Mouse (Mus musculus): Measurements from ENCODE around the gene Extl1.
A peak's percentile ranks its signal among the peaks of the same experiment; 100 is the strongest.

Gene Extl1

DNA sequence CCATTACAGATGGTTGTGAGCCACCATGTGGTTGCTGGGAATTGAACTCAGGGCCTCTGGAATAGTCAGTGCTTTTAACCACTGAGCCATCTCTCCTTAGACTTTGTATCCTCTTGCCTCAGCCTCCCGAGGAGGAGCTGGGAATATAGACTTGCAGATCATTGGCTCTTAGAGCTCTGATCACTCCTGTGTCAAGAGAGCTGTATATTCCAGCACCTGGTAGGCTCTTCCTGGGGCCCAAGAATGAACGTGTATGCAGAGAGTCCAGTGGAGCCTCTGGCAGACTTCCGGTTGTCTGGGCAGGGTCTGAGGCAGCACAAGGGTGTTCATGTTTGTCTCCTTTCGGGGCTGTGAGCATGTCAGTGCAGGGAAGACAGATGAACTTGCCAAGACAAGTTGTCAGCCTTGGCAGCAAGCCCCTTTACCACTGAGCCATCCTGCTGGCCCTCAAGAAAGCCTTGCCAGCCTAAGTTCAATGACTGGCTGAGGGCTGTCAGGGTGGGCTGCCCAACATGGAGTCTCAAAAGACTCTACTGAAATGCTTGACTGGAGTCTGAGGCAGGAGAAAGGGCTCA, 69.5 kb downstream of the Extl1 start:
- no peak for DNase-seq (ENCODE audit: low read depth, low spot score)

DNA sequence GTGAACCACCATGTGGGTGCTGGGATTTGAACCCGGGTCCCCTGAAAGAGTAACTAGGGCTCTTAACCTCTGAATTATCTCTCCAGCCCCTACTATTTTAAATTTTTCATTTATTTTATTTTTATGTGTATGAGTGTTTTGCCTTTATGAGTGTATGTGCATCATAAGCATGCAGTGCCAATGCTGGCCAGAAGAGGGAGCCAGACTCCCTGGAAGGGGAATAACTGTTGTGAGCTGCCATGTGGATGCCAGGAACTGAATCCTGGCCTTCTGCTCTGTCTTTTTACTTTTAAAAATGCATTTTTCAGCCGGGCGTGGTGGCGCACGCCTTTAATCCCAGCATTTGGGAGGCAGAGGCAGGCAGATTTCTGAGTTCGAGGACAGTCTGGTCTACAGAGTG, 70.7 kb downstream of the Extl1 start:
- DNase-seq (ENCODE audit: low read depth, low spot score): no peak

DNA sequence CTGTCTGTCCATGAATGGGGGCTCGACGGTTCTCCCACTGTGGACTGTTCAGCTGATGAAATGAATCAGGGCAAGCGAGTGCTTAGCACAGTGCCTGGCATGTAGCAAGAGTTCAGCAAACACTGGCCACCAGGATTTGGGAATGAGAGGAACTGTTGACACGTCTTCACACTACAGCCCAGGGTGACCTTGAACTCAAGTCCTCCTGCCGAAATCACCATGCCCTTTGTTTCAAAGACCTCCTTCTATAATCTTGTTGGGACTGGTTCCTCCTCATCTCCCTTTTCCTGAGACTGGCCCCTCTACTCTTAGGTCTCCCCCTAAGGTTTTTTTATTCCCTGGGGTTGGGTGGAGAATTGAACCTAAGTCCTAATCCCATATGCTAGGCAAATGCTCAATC, 71.3 kb downstream of the Extl1 start:
- no peak for DNase-seq (ENCODE audit: low read depth, low spot score)

DNA sequence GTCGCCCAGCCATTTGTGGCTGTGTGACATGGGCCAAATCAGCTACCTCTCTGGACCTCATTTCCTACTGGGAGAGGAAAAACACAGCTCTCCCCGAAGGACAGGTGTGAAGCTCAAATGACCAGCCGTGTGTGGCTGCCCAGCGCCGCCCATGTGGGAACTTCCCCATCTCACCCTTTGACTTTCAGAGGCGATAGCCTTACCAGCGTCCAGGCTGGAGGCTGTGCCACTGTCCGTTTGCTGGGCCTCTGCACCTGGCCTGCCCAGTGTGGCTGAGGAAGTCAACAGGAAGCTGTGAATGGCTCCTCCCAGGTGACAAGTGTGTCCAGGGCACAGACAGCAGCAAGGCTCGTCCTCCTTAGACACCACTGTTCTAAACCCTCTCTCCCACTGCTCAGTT, 71.9 kb downstream of the Extl1 start:
- no peak for DNase-seq (ENCODE audit: low read depth, low spot score)

DNA sequence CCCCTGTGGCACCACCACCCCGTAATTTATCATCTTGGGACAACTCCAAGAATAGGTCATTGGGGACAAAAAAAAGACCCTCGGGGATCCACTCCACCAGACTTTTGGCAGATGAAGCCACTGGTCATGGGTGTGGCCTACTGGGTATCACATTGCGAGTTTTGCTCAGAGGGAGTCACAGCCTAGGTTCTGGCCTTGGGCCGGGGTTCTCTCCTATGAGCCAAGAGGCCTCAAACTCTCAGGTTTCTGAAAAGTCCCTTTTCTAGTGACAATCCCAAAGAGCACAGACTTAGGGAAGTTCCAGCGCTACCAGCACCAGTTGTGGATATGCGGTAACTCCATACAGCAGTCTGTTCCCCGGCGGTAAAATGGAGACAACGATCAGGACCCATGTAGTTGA, 73.0 kb downstream of the Extl1 start:
- DNase-seq (ENCODE audit: low read depth, low spot score): no peak

DNA sequence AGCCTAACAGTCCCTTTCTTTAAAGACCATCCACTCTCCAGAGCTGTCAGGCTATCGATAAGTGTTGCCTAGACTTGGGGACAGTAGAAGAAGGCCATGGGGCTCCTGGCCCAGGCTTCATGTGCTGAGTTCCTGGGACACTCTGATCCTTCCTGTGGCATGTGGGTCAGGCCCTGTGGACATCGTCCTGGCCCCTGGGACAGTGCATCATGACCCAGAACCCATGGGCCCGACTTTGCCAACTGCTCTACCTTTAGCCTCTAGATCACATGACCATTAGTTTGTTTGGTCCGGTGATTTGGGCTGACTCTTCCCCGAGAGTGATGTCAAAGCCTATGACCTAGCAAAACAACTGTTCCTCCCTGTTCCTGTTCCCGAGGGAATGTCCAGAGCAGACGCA, 73.5 kb downstream of the Extl1 start:
- no peak for DNase-seq (ENCODE audit: low read depth, low spot score)

DNA sequence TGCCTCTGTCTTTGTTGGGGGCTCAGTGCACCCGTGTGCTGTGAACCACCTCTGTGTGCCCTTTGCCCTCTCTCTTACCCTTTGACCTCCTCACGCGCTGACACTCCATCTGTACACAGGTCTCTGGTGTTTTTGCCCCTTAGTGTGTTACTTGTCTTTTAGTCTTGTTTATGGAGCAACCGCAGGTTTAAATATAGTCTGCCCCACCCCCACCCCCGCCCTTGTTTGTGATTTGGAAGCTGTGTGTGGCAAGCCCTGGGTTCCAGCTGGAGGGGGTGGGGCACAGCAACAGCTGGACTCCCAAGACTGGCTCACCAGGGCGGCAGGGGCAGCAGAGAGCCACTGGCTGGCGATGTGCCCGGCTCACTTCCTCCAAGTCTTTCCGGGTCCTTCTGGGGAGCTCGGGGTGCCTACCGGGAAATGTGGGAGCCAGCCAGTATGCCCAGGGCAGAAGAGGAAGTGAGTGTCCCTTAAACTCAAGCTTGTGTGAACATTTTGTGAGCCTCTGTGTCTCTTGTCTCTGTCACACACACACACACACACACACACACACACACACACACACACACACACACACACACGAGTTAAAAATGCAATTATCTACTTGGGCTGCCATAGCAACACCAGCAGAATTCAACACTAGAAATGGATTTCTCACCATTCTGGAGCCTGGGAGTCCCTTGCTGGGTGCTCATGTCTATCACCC, 76.1 kb downstream of the Extl1 start:
- DNase-seq (ENCODE audit: low read depth, low spot score): peak; percentile 79

DNA sequence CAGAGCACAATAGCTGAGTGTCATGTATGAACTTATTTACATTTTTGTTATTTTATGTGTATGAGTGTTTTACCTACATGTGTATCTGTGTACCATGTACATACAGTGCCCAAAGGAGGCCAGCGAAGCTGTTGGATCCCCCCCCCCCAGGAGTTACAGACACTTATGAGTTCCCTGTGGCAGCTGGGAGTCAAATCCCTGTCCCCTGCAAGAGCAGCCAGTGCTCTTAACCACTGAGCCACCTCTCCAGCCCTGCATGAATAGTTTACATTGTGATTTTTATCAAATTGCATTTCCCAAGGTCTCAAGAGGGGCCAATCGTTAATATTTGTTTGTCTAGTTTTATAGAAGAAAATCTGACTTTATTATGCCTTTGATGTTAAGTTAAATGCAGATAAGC, 76.7 kb downstream of the Extl1 start:
- no peak for DNase-seq (ENCODE audit: low read depth, low spot score)
